Mouse (Mus musculus): ENCODE measurements around the gene Rnf38. TPM values are rescaled to one million over a fixed set of nuclear protein-coding genes. Genes with fewer than 3 reads are reported as not detected.

Gene Rnf38
- polyA plus RNA-seq, 1 experiment from 2014 or later = 47.8 TPM

- Histone ChIP-seq H3K4me1 (ENCODE audit: control insufficient read depth, insufficient read depth, low read length) (no peaks in the 10 kb centered on the region), H3K36me3 (ENCODE audit: control insufficient read depth, insufficient read depth, low read length) (no peaks in the 10 kb centered on the region), H3K27ac (ENCODE audit: low read depth, low read length) (no peak overlapping the region), H3K4me3 (ENCODE audit: low read depth, low read length) (no peak overlapping the region), H3K27me3 (replicated peaks; ENCODE audit: control insufficient read depth, insufficient read depth, low read length) (no peaks in the 10 kb centered on the region), H3K9me3 (replicated peaks; ENCODE audit: control insufficient read depth, low read length) (no peaks in the 10 kb centered on the region), H3K9ac (ENCODE audit: low read length) (no peak overlapping the region), H3K4me2 (ENCODE audit: low read length) (no peak overlapping the region)
- WGBS = 88% methylated on average over 13 of the region's 13 CpGs
- ATAC-seq (no peak), DNase-seq (ENCODE audit: low spot score) (no peak)
Measured at GRCm38 (mm10) chr4:44115046-44115445, 118.5 kb downstream of the Rnf38 start.

- no peak overlapping the region for H3K4me2 ChIP-seq (ENCODE audit: low read length)
- WGBS = 46% methylated on average over 16 of the region's 16 CpGs
- no peak overlapping the region for H3K4me3 ChIP-seq (ENCODE audit: low read depth, low read length)
- no peaks in the 10 kb centered on the region for H3K4me1 ChIP-seq (ENCODE audit: control insufficient read depth, insufficient read depth, low read length)
- DNase-seq (ENCODE audit: low spot score) = peak; percentile 21
- no peak overlapping the region for H3K27ac ChIP-seq (ENCODE audit: low read depth, low read length)
- no peaks in the 10 kb centered on the region for H3K9me3 ChIP-seq (replicated peaks; ENCODE audit: control insufficient read depth, low read length)
- no peak for ATAC-seq
- H3K9ac ChIP-seq (ENCODE audit: low read length) = no peak overlapping the region
- H3K27me3 ChIP-seq (replicated peaks; ENCODE audit: control insufficient read depth, insufficient read depth, low read length) = no peaks in the 10 kb centered on the region
- no peaks in the 10 kb centered on the region for H3K36me3 ChIP-seq (ENCODE audit: control insufficient read depth, insufficient read depth, low read length)
Measured at GRCm38 (mm10) chr4:44113393-44114138, 120.0 kb downstream of the Rnf38 start.

- H3K4me2 ChIP-seq (ENCODE audit: low read length) = no peak overlapping the region
- no peaks in the 10 kb centered on the region for H3K36me3 ChIP-seq (ENCODE audit: control insufficient read depth, insufficient read depth, low read length)
- DNase-seq (ENCODE audit: low spot score) (no peak), ATAC-seq (no peak)
- no peak overlapping the region for H3K27ac ChIP-seq (ENCODE audit: low read depth, low read length)
- H3K9me3 ChIP-seq (replicated peaks; ENCODE audit: control insufficient read depth, low read length) = no peaks in the 10 kb centered on the region
- H3K4me1 ChIP-seq (ENCODE audit: control insufficient read depth, insufficient read depth, low read length) = no peaks in the 10 kb centered on the region
- H3K4me3 ChIP-seq (ENCODE audit: low read depth, low read length) = no peak overlapping the region
- no peak overlapping the region for H3K9ac ChIP-seq (ENCODE audit: low read length)
- 38% methylated on average over 4 of the region's 4 CpGs for WGBS
- no peaks in the 10 kb centered on the region for H3K27me3 ChIP-seq (replicated peaks; ENCODE audit: control insufficient read depth, insufficient read depth, low read length)
Measured at GRCm38 (mm10) chr4:44112741-44113140, 120.8 kb downstream of the Rnf38 start.

- 83% methylated on average over 7 of the region's 7 CpGs for WGBS
- ATAC-seq (no peak), DNase-seq (ENCODE audit: low spot score) (no peak)
- Histone ChIP-seq H3K4me1 (ENCODE audit: control insufficient read depth, insufficient read depth, low read length) (peaks cover 4% of the 10 kb centered on the region; the same call in 1 of the 2 replicates), H3K27me3 (replicated peaks; ENCODE audit: control insufficient read depth, insufficient read depth, low read length) (no peaks in the 10 kb centered on the region), H3K9me3 (replicated peaks; ENCODE audit: control insufficient read depth, low read length) (no peaks in the 10 kb centered on the region), H3K27ac (ENCODE audit: low read depth, low read length) (no peak overlapping the region), H3K9ac (ENCODE audit: low read length) (no peak overlapping the region), H3K4me2 (ENCODE audit: low read length) (no peak overlapping the region), H3K36me3 (ENCODE audit: control insufficient read depth, insufficient read depth, low read length) (no peaks in the 10 kb centered on the region), H3K4me3 (ENCODE audit: low read depth, low read length) (no peak overlapping the region)
Measured at GRCm38 (mm10) chr4:44110771-44111170, 122.8 kb downstream of the Rnf38 start.

GRCm38 (mm10) chr4:44108297-44108696 lies 125.3 kb downstream of the Rnf38 start:
- Histone ChIP-seq H3K4me2 (ENCODE audit: low read length) (no peak overlapping the region), H3K36me3 (ENCODE audit: control insufficient read depth, insufficient read depth, low read length) (no peaks in the 10 kb centered on the region), H3K4me1 (ENCODE audit: control insufficient read depth, insufficient read depth, low read length) (peaks cover 4% of the 10 kb centered on the region; the same call in 1 of the 2 replicates), H3K4me3 (ENCODE audit: low read depth, low read length) (no peak overlapping the region), H3K27me3 (replicated peaks; ENCODE audit: control insufficient read depth, insufficient read depth, low read length) (no peaks in the 10 kb centered on the region), H3K9ac (ENCODE audit: low read length) (no peak overlapping the region), H3K9me3 (replicated peaks; ENCODE audit: control insufficient read depth, low read length) (no peaks in the 10 kb centered on the region), H3K27ac (ENCODE audit: low read depth, low read length) (no peak overlapping the region)
- 93% methylated on average over 6 of the region's 6 CpGs for WGBS
- DNase-seq (ENCODE audit: low spot score) (no peak), ATAC-seq (no peak)

GRCm38 (mm10) chr4:44107339-44107738 lies 126.2 kb downstream of the Rnf38 start:
- no peaks in the 10 kb centered on the region for H3K27me3 ChIP-seq (replicated peaks; ENCODE audit: control insufficient read depth, insufficient read depth, low read length)
- ATAC-seq = no peak
- no peaks in the 10 kb centered on the region for H3K36me3 ChIP-seq (ENCODE audit: control insufficient read depth, insufficient read depth, low read length)
- peaks cover 4% of the 10 kb centered on the region; the same call in 1 of the 2 replicates for H3K4me1 ChIP-seq (ENCODE audit: control insufficient read depth, insufficient read depth, low read length)
- H3K4me3 ChIP-seq (ENCODE audit: low read depth, low read length) = no peak overlapping the region
- no peak overlapping the region for H3K4me2 ChIP-seq (ENCODE audit: low read length)
- H3K27ac ChIP-seq (ENCODE audit: low read depth, low read length) = no peak overlapping the region
- no peak for DNase-seq (ENCODE audit: low spot score)
- no peaks in the 10 kb centered on the region for H3K9me3 ChIP-seq (replicated peaks; ENCODE audit: control insufficient read depth, low read length)
- WGBS = 58% methylated on average over 6 of the region's 6 CpGs
- H3K9ac ChIP-seq (ENCODE audit: low read length) = no peak overlapping the region

- H3K27ac ChIP-seq (ENCODE audit: low read depth, low read length) = no peak overlapping the region
- 0 out of 2 replicates have a peak overlapping the region, but pooled peaks have one; percentile 1 for H3K4me3 ChIP-seq (ENCODE audit: low read depth, low read length)
- DNase-seq (ENCODE audit: low spot score) = peak; percentile 60
Measured at GRCm38 (mm10) chr4:44106297-44106821, 127.2 kb downstream of the Rnf38 start.

GRCm38 (mm10) chr4:44104195-44104917 lies 129.2 kb downstream of the Rnf38 start:
- no peak overlapping the region for H3K4me3 ChIP-seq (ENCODE audit: low read depth, low read length)
- no peaks in the 10 kb centered on the region for H3K36me3 ChIP-seq (ENCODE audit: control insufficient read depth, insufficient read depth, low read length)
- H3K4me1 ChIP-seq (ENCODE audit: control insufficient read depth, insufficient read depth, low read length) = peaks cover 4% of the 10 kb centered on the region; the same call in 1 of the 2 replicates
- ATAC-seq (no peak), DNase-seq (ENCODE audit: low spot score) (no peak)
- no peak overlapping the region for H3K4me2 ChIP-seq (ENCODE audit: low read length)
- no peak overlapping the region for H3K9ac ChIP-seq (ENCODE audit: low read length)
- no peaks in the 10 kb centered on the region for H3K9me3 ChIP-seq (replicated peaks; ENCODE audit: control insufficient read depth, low read length)
- H3K27me3 ChIP-seq (replicated peaks; ENCODE audit: control insufficient read depth, insufficient read depth, low read length) = no peaks in the 10 kb centered on the region
- WGBS = 55% methylated on average over 8 of the region's 8 CpGs
- H3K27ac ChIP-seq (ENCODE audit: low read depth, low read length) = no peak overlapping the region

More at GRCm38 (mm10) chr4:44106297-44106821, 127.2 kb downstream of the Rnf38 start:
- Histone ChIP-seq H3K4me2 (ENCODE audit: low read length) (peak overlapping the region; percentile 33), H3K9me3 (replicated peaks; ENCODE audit: control insufficient read depth, low read length) (no peaks in the 10 kb centered on the region), H3K27me3 (replicated peaks; ENCODE audit: control insufficient read depth, insufficient read depth, low read length) (no peaks in the 10 kb centered on the region), H3K36me3 (ENCODE audit: control insufficient read depth, insufficient read depth, low read length) (no peaks in the 10 kb centered on the region), H3K4me1 (ENCODE audit: control insufficient read depth, insufficient read depth, low read length) (peaks cover 4% of the 10 kb centered on the region; the same call in 1 of the 2 replicates), H3K9ac (ENCODE audit: low read length) (no peak overlapping the region; the same call in 1 of the 2 replicates)
- ATAC-seq = peak; percentile 12; the same call in 1 of the 2 replicates
- 25% methylated on average over 18 of the region's 18 CpGs for WGBS

Data from forebrain, embryonic 14.5 days (tissue).